Mouse (Mus musculus) neural tube, embryonic 11.5 days (tissue): ENCODE data around the gene Rhoq. TPM values are rescaled to one million over a fixed set of nuclear protein-coding genes. Genes with fewer than 3 reads are reported as not detected.

Source experiments
- ATAC-seq: fragments of 200-750 bp; cut with Nextera tagmentation; 2 replicates; pipeline ENCODE4 v1.8.0; 2017; ENCODE audit warnings: moderate number of reproducible peaks, mild to moderate bottlenecking, moderate TSS enrichment, moderate library complexity; ENCODE audit not compliant: insufficient read depth, low FRiP score, low TSS enrichment
- DNase-seq: peaks from one replicate; pipeline ENCODE4 v3.0.0-alpha.2; 2015; ENCODE audit warnings: low spot score
- H3K27ac ChIP-seq: fragments of 300-500 bp; sonication (generic); 2 replicates; pipeline ENCODE4 v1.5.1; 2014; ENCODE audit warnings: low read depth, mild to moderate bottlenecking, low read length
- H3K27me3 ChIP-seq: fragments of 300-500 bp; sonication (generic); 2 replicates; pipeline ENCODE4 v1.6.1; 2014; ENCODE audit warnings: mild to moderate bottlenecking, low read length, mixed read lengths; ENCODE audit not compliant: control insufficient read depth, insufficient read depth
- H3K36me3 ChIP-seq: fragments of 300-500 bp; sonication (generic); 2 replicates; pipeline ENCODE4 v1.6.1; 2014; ENCODE audit warnings: mild to moderate bottlenecking, low read length, moderate library complexity, mixed read lengths; ENCODE audit not compliant: control insufficient read depth, insufficient read depth
- H3K4me1 ChIP-seq: fragments of 300-500 bp; sonication (generic); 2 replicates; pipeline ENCODE4 v1.6.1; 2014; ENCODE audit warnings: low read length, mixed read lengths; ENCODE audit not compliant: control insufficient read depth, insufficient read depth
- H3K4me2 ChIP-seq: fragments of 300-500 bp; sonication (generic); 2 replicates; pipeline ENCODE4 v1.6.1; 2014; ENCODE audit warnings: low read depth, mild to moderate bottlenecking, moderate library complexity
- H3K4me3 ChIP-seq: fragments of 300-500 bp; sonication (generic); 2 replicates; pipeline ENCODE4 v1.5.1; 2014; ENCODE audit warnings: low read depth, low read length
- H3K9ac ChIP-seq: fragments of 300-500 bp; sonication (generic); 2 replicates; pipeline ENCODE4 v1.6.1; 2014; ENCODE audit warnings: mild to moderate bottlenecking, low read length
- H3K9me3 ChIP-seq: fragments of 300-500 bp; sonication (generic); 2 replicates; pipeline ENCODE4 v1.6.1; 2016; ENCODE audit warnings: low read length; ENCODE audit not compliant: control insufficient read depth
- WGBS: fragments of 180-500 bp; shearing (Covaris S2); extraction: QIAGEN DNeasy Blood & Tissue Kit; methylation state at CpG from one replicate; pipeline ENCODE4 v1.1.7; 2014; 5-methylcytosine and 5-hydroxymethylcytosine counted together
- polyA plus RNA-seq: library from polyadenylated mRNA; unstranded; fragments of >200 nt; fragmentation: Nextera tagmentation; extraction: Ambion mirVana; gene quantifications from 2 replicates; pipeline ENCODE4 v1.2.1, GENCODE M21; 2014

Rhoq gene
- polyA plus RNA-seq, 1 experiment from 2014 or later, result 12.2 TPM

GRCm38 (mm10) chr17:86932896-86933295, 30.0 kb upstream of the Rhoq start:
- no peak overlapping the region for H3K4me3 ChIP-seq
- H3K27ac ChIP-seq, result no peak overlapping the region
- H3K9me3 ChIP-seq, result no peaks in the 10 kb centered on the region
- DNase-seq, result no peak
- H3K4me2 ChIP-seq, result no peak overlapping the region
- no peaks in the 10 kb centered on the region for H3K4me1 ChIP-seq
- H3K27me3 ChIP-seq, result no peaks in the 10 kb centered on the region
- peak overlapping the region; percentile 4; the same call in 1 of the 2 replicates for H3K9ac ChIP-seq
- ATAC-seq, result no peak
- no peaks in the 10 kb centered on the region for H3K36me3 ChIP-seq
- WGBS, result 38% methylated on average over 5 of the region's 5 CpGs

- ATAC-seq, result no peak
- 75% methylated on average over 2 of the region's 2 CpGs for WGBS
- H3K36me3 ChIP-seq, result no peaks in the 10 kb centered on the region
- no peaks in the 10 kb centered on the region for H3K27me3 ChIP-seq
- H3K9ac ChIP-seq, result no peak overlapping the region
- no peaks in the 10 kb centered on the region for H3K9me3 ChIP-seq
- no peak overlapping the region for H3K4me3 ChIP-seq
- H3K27ac ChIP-seq, result no peak overlapping the region
- DNase-seq, result no peak
- peak overlapping the region; percentile 46; the same call in 1 of the 2 replicates for H3K4me2 ChIP-seq
- H3K4me1 ChIP-seq, result no peaks in the 10 kb centered on the region
Observed at GRCm38 (mm10) chr17:86937064-86937463, 25.8 kb upstream of the Rhoq start.

- H3K27ac ChIP-seq, result no peak overlapping the region
- no peaks in the 10 kb centered on the region for H3K27me3 ChIP-seq
- no peaks in the 10 kb centered on the region for H3K9me3 ChIP-seq
- H3K36me3 ChIP-seq, result no peaks in the 10 kb centered on the region
- WGBS, result 4% methylated on average over 20 of the region's 20 CpGs
- H3K4me3 ChIP-seq, result peak overlapping the region; percentile 35
- no peaks in the 10 kb centered on the region for H3K4me1 ChIP-seq
- DNase-seq, result peak; percentile 78
- peak overlapping the region; percentile 46 for H3K4me2 ChIP-seq
- H3K9ac ChIP-seq, result peak overlapping the region; percentile 39; the same call in 1 of the 2 replicates
- peak; percentile 89 for ATAC-seq
Observed at GRCm38 (mm10) chr17:86937497-86938155, 25.3 kb upstream of the Rhoq start.

GRCm38 (mm10) chr17:86938683-86939082, 24.2 kb upstream of the Rhoq start:
- no peaks in the 10 kb centered on the region for H3K36me3 ChIP-seq
- H3K27me3 ChIP-seq, result no peaks in the 10 kb centered on the region
- H3K27ac ChIP-seq, result no peak overlapping the region
- H3K4me3 ChIP-seq, result no peak overlapping the region
- H3K9me3 ChIP-seq, result no peaks in the 10 kb centered on the region
- DNase-seq (no peak), ATAC-seq (no peak)
- no peak overlapping the region for H3K4me2 ChIP-seq
- 59% methylated on average over 7 of the region's 7 CpGs for WGBS
- H3K9ac ChIP-seq, result no peak overlapping the region
- H3K4me1 ChIP-seq, result no peaks in the 10 kb centered on the region

- Histone ChIP-seq H3K4me2 (no peak overlapping the region), H3K4me3 (no peak overlapping the region), H3K9ac (no peak overlapping the region), H3K27me3 (no peaks in the 10 kb centered on the region), H3K27ac (no peak overlapping the region), H3K4me1 (no peaks in the 10 kb centered on the region), H3K9me3 (no peaks in the 10 kb centered on the region), H3K36me3 (no peaks in the 10 kb centered on the region)
- no peak for DNase-seq
- WGBS, result 63% methylated on average over 6 of the region's 6 CpGs
- ATAC-seq, result no peak
Observed at GRCm38 (mm10) chr17:86942112-86942511, 20.8 kb upstream of the Rhoq start.

- WGBS, result 90% methylated on average over 6 of the region's 6 CpGs
- Histone ChIP-seq H3K36me3 (no peaks in the 10 kb centered on the region), H3K4me2 (no peak overlapping the region), H3K9me3 (no peaks in the 10 kb centered on the region), H3K9ac (no peak overlapping the region), H3K27me3 (no peaks in the 10 kb centered on the region), H3K4me3 (no peak overlapping the region), H3K4me1 (no peaks in the 10 kb centered on the region), H3K27ac (no peak overlapping the region)
- DNase-seq (no peak), ATAC-seq (no peak)
Observed at GRCm38 (mm10) chr17:86943158-86943557, 19.7 kb upstream of the Rhoq start.

- no peaks in the 10 kb centered on the region for H3K27me3 ChIP-seq
- H3K9ac ChIP-seq, result no peak overlapping the region
- no peak for DNase-seq
- no peaks in the 10 kb centered on the region for H3K4me1 ChIP-seq
- H3K4me2 ChIP-seq, result no peak overlapping the region
- ATAC-seq, result no peak
- no peaks in the 10 kb centered on the region for H3K36me3 ChIP-seq
- H3K4me3 ChIP-seq, result no peak overlapping the region
- no peaks in the 10 kb centered on the region for H3K9me3 ChIP-seq
- H3K27ac ChIP-seq, result no peak overlapping the region
- WGBS, result 36% methylated on average over 4 of the region's 4 CpGs
Observed at GRCm38 (mm10) chr17:86946078-86946477, 16.8 kb upstream of the Rhoq start.

- Histone ChIP-seq H3K9ac (no peak within 1 kb of the TSS), H3K27ac (no peak within 1 kb of the TSS), H3K4me2 (no peak within 1 kb of the TSS), H3K27me3 (no peaks in the 10 kb centered on the region), H3K4me3 (no peak within 1 kb of the TSS), H3K9me3 (no peaks in the 10 kb centered on the region), H3K36me3 (no peaks in the 10 kb centered on the region), H3K4me1 (no peaks in the 10 kb centered on the region)
- 82% methylated on average over 28 of the region's 28 CpGs for WGBS
- ATAC-seq, result no peak
- DNase-seq, result no peak
Observed at GRCm38 (mm10) chr17:86947840-86948796, 14.8 kb upstream of the Rhoq start, which contains the start of gene Atp6v1e2. TSS of gene Atp6v1e2 (minus strand) at chr17:86947897.
